ENCODE assay signal across 8 mouse cellular contexts in the genomic region with DNA sequence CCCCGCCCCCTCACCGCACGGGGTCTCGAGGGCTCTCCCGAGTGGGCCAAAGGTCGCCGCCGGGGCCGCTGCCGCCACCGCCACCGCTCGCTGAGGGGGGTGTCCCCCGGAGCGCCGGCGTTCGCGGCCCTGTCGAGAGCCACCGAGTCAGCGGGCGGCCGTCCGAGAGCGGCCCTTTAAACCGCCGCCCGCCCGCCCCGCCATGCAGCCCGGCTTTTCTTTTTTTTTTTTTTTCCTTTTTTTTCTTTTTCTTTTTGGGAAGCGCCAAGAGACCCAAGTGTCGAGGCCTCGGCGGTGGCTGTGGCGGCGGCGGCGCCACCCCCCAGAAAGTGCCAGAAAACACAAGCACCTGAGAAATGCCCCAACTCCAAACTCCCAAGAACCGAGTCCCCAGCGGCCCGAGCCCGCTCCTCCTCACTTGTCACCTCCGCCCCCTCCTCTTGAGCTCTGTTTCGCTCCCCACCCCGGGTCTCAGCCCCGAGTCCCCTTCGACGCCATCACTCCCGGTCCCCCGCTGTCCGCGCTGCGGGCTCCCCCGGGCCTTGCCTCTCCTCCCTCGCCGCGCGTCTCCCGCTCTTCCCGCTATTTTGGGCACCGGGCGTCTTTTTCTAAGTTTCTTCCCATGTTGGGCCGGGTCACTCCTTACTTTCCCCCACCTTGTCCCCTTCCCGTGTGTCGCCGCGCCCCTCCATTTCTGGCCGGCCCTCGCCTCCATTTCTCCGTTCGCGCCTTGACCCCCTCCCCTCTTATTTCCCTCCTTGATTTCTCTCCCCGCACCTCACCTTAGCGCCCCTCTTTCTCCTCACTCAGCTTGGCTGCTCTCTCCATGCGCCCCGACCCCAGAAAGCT. TPM values are rescaled to one million over a fixed set of nuclear protein-coding genes. Genes with fewer than 3 reads are reported as not detected.
A peak's percentile ranks its signal among the peaks of the same experiment; 100 is the strongest.
DNase-seq lines count a peak whose midpoint lies in the region; ATAC-seq and TF ChIP-seq lines count a peak whose summit lies in the region.

No protein-coding gene starts in this region.

- no peak for TF ChIP-seq CTCF in gastrocnemius, adult 2 months (IDR thresholded peaks at IDR 0.05)
- TF ChIP-seq CTCF in forebrain, postnatal 0 days (IDR thresholded peaks at IDR 0.05; ENCODE audit: low read depth) = no peak
- TF ChIP-seq CTCF in kidney, postnatal 0 days (IDR thresholded peaks at IDR 0.05; ENCODE audit: low read depth) = no peak

- H3K4me2 ChIP-seq in forebrain, postnatal 0 days (ENCODE audit: low read depth) = peak overlapping the region; percentile 67
- peak overlapping the region; percentile 68 for H3K4me2 ChIP-seq in kidney, postnatal 0 days (ENCODE audit: low read length)
- peak overlapping the region; percentile 69 for H3K4me2 ChIP-seq in midbrain, embryonic 12.5 days (replicated peaks)

- intact Hi-C loops in gastrocnemius, adult 2 months (cut with DNase I) = loop anchor here (1.0 to 5.0 kb wide), 4 partner anchors 42 to 121 kb away; no protein-coding TSS in a partner anchor

- DNase-seq in gastrocnemius, adult 2 months = peak; percentile 30
- DNase-seq in gastrocnemius, adult 8-10 months (ENCODE audit: low spot score in 2 of 2) = no peak
- DNase-seq in ZHBTc4 (ENCODE audit: low read depth, low spot score) = peak; percentile 38
- no peak for DNase-seq in forebrain, postnatal 0 days
- DNase-seq in kidney, postnatal 0 days (ENCODE audit: low spot score) = no peak
- peak; percentile 3 to 5 for DNase-seq in thymus, postnatal 10 days (ENCODE audit: low spot score in 2 of 2)
- DNase-seq in layer of hippocampus, adult 9-10 months (ENCODE audit: low spot score) = no peak

- peak overlapping the region; percentile 80 for H3K4me3 ChIP-seq in gastrocnemius, adult 2 months
- H3K4me3 ChIP-seq in forebrain, postnatal 0 days (ENCODE audit: low read depth, low read length) = peak overlapping the region; percentile 47
- H3K4me3 ChIP-seq in kidney, postnatal 0 days (replicated peaks; ENCODE audit: low read depth, low read length) = peak overlapping the region; percentile 50
- H3K4me3 ChIP-seq in midbrain, embryonic 12.5 days = peak overlapping the region; percentile 55

- no peaks in the 10 kb centered on the region for H3K4me1 ChIP-seq in forebrain, postnatal 0 days (ENCODE audit: insufficient read depth)
- no peaks in the 10 kb centered on the region for H3K4me1 ChIP-seq in kidney, postnatal 0 days (replicated peaks; ENCODE audit: insufficient read depth, low read length)
- 0 out of 2 replicates have a peak, but pooled peaks cover 3% of the 10 kb centered on the region for H3K4me1 ChIP-seq in midbrain, embryonic 12.5 days

- no peaks in the 10 kb centered on the region for H3K36me3 ChIP-seq in forebrain, postnatal 0 days (ENCODE audit: insufficient read depth)
- no peaks in the 10 kb centered on the region for H3K36me3 ChIP-seq in kidney, postnatal 0 days (ENCODE audit: insufficient read depth, low read length)
- no peaks in the 10 kb centered on the region for H3K36me3 ChIP-seq in midbrain, embryonic 12.5 days

- H3K9me3 ChIP-seq in forebrain, postnatal 0 days (ENCODE audit: low read length) = no peaks in the 10 kb centered on the region
- no peaks in the 10 kb centered on the region for H3K9me3 ChIP-seq in kidney, postnatal 0 days (replicated peaks; ENCODE audit: low read length)
- no peaks in the 10 kb centered on the region for H3K9me3 ChIP-seq in midbrain, embryonic 12.5 days

- WGBS in forebrain, postnatal 0 days = 30% methylated on average over 52 of the region's 78 CpGs
- WGBS in kidney, postnatal 0 days = 26% methylated on average over 71 of the region's 78 CpGs
- 23% methylated on average over 72 of the region's 78 CpGs for WGBS in midbrain, embryonic 12.5 days

- ATAC-seq in forebrain, postnatal 0 days = 0 out of 2 replicates have a peak, but pooled peaks have one; percentile 13
- ATAC-seq in kidney, postnatal 0 days (replicated peaks; ENCODE audit: low FRiP score, low read depth) = peak; percentile 11; the same call in 1 of the 2 replicates
- 0 out of 2 replicates have a peak, but pooled peaks have one; percentile 39 for ATAC-seq in midbrain, embryonic 12.5 days (ENCODE audit: low FRiP score, low read depth)

- peak overlapping the region; percentile 86 for H3K27ac ChIP-seq in gastrocnemius, adult 2 months
- no peak overlapping the region for H3K27ac ChIP-seq in forebrain, postnatal 0 days (ENCODE audit: low read depth, low read length)
- H3K27ac ChIP-seq in kidney, postnatal 0 days = no peak overlapping the region
- no peak overlapping the region for H3K27ac ChIP-seq in midbrain, embryonic 12.5 days (replicated peaks)

- peaks cover 6% of the 10 kb centered on the region for H3K27me3 ChIP-seq in forebrain, postnatal 0 days (ENCODE audit: insufficient read depth, low read length)
- no peaks in the 10 kb centered on the region for H3K27me3 ChIP-seq in kidney, postnatal 0 days (ENCODE audit: insufficient read depth, low read length)
- peaks cover 61% of the 10 kb centered on the region for H3K27me3 ChIP-seq in midbrain, embryonic 12.5 days

- no peak overlapping the region for H3K9ac ChIP-seq in forebrain, postnatal 0 days
- H3K9ac ChIP-seq in kidney, postnatal 0 days (ENCODE audit: low read depth, low read length) = no peak overlapping the region
- peak overlapping the region; percentile 50; the same call in 1 of the 2 replicates for H3K9ac ChIP-seq in midbrain, embryonic 12.5 days (replicated peaks)

RNA-seq across cellular contexts. Expression of a gene that starts 0.7 kb away (rescaled TPM):
- 100 to 1,000 TPM; 243 to 420 TPM for total RNA-seq in gastrocnemius, adult 2 months (2021)
- 100 to 1,000 TPM; 249 to 357 (median 312) TPM for total RNA-seq in gastrocnemius, adult 8-10 months (2022)
- total RNA-seq in forebrain, postnatal 0 days (2014; rRNA removed) = 93.9 and 114 TPM in 2 replicates
- polyA plus RNA-seq in forebrain, postnatal 0 days (2015; fragmentation: Nextera tagmentation; extraction: Ambion mirVana) = 75.3 and 92.2 TPM in 2 replicates
- 88.0 and 99.3 TPM in 2 replicates for polyA plus RNA-seq in kidney, postnatal 0 days (2015; fragmentation: Nextera tagmentation; extraction: Ambion mirVana)
- polyA plus RNA-seq in midbrain, embryonic 12.5 days (2016; fragmentation: Nextera tagmentation; extraction: Ambion mirVana) = 130 and 133 TPM in 2 replicates

Comparison
In these comparisons a context has a peak if more than half of its experiments do, and no peak if none do; other contexts are left out.
1. DNase-seq: peak in gastrocnemius, adult 2 months (single experiment), ZHBTc4 (single experiment) and thymus, postnatal 10 days (2 of 2); none in gastrocnemius, adult 8-10 months (0 of 2), forebrain, postnatal 0 days (single experiment), kidney, postnatal 0 days (single experiment) and layer of hippocampus, adult 9-10 months (single experiment).
2. Peak in every context shown above with its lines, with median percentiles within 50 percentile points of each other: H3K4me3 ChIP-seq, ATAC-seq and H3K4me2 ChIP-seq.